Mouse (Mus musculus) CD4-positive, CD25-positive, alpha-beta regulatory T cell, adult 4 months (primary cell): Measurements from ENCODE around the gene AC153137.1. TPM values are rescaled to one million over a fixed set of nuclear protein-coding genes. Genes with fewer than 3 reads are reported as not detected.

Experiments
- polyA plus RNA-seq, 2 experiments: library from polyadenylated mRNA; unstranded; fragments of 100-300 nt; shearing (Covaris generic); gene quantifications; one replicate each; pipeline ENCODE4 v1.2.1; 2017

The AC153137.1 gene
- polyA plus RNA-seq, 2 experiments from 2014 or later = not detected

Other genes with a start within 250 kb of the AC153137.1 start
- gene Phf3, start 104.0 kb downstream of the AC153137.1 start, polyA plus RNA-seq = 10 to 100 TPM; 26.9 TPM
- gene Lgsn, start 198.4 kb upstream of the AC153137.1 start, polyA plus RNA-seq = not detected
- not detected for gene 4931428L18Rik, start 244.7 kb upstream of the AC153137.1 start, polyA plus RNA-seq
- not detected for gene Pih1d3, start 244.9 kb upstream of the AC153137.1 start, polyA plus RNA-seq